Mouse (Mus musculus): ENCODE results near the gene Coro7.
"Not testable (repeated sequence)": the region's sequence is repeated elsewhere in the genome, so short reads cannot be mapped to it uniquely, and the experiment has no call there.

Gene Coro7

DNA sequence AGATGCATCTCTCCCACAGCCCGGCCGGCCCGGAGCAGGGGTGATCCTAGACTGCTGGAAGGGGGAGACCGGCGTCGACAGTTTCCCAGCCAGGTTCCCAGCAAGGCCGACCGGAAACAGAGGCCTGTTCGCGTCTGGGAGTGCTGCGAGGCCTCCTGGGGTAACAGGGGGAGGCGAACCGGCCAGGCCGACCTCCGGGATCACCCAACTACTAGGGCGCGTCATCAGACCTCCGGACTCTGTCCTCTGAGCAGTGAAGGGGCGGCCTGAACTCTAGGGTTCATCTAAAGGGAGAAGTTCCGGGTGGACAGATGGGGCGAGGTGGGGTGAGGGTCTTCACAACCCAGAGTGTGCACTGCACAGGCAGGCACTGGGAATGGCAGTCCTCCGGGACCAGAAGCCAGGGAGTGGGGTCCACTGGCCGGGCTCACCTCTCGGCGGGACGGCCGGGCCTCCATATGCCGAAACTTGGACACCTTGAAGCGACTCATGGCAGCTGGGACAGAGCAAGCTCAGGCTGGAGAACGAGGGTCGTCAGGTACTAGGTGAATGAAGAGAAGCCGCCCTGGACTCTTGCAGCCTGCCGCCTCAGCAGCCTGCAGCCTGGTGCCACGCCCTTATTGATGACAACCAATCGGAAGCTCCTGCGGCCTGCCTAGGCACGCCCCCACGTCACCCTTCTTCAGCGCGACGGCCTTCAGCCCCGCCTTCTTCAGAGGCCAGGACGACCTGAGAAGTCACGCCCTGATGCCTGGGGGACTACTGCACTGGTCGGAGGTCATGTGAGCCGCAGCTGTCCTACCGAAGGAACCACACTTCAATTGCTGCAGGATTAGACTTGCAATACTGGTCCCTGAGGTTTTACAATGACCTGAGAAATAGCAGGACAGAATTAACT, at the start of gene Coro7:
Gene Coro7, minus strand, starts transcription at position 657 of the 898 bp plus-strand sequence.
- DNase-seq, result peak; percentile 90 to 93

DNA sequence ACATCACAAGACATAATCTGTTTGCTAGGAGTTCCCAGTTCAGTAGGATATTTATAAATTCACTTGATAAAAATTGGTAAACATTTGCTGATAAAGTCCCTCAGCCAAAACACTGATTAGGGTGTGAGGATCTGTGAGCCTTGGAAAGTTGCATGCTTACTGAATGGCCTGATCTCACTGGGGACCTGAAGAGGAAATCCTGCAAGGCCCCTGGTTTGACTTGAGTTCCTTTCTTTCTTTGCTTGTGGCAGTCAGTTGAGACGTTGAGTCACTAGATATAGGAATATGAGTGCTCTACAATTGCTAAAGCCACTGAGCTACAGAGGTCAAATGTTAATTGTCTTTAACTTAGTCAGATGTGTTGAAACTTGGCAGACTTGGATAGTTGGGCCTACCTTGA, 48.4 kb upstream of the Coro7 start:
- no peak for DNase-seq

DNA sequence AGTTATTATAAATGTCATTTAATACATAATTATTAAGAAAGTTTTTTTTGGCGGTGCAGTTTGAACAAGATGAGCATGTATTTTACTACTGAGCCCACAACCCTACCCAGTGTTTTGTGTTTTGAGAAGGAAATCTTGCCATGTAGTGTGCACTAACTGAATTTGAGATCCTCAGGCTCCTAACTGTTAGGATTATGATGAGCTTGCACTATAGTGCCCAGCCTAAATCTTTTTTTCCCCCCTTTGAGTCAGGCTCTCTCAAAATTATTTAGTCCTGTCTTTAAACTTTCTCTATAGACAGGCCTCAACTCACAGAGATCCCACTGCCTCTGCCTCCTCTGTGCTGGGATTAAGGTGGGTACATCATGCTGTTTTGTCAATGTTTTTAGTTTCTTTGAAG, 47.9 kb upstream of the Coro7 start:
- no peak for DNase-seq

DNA sequence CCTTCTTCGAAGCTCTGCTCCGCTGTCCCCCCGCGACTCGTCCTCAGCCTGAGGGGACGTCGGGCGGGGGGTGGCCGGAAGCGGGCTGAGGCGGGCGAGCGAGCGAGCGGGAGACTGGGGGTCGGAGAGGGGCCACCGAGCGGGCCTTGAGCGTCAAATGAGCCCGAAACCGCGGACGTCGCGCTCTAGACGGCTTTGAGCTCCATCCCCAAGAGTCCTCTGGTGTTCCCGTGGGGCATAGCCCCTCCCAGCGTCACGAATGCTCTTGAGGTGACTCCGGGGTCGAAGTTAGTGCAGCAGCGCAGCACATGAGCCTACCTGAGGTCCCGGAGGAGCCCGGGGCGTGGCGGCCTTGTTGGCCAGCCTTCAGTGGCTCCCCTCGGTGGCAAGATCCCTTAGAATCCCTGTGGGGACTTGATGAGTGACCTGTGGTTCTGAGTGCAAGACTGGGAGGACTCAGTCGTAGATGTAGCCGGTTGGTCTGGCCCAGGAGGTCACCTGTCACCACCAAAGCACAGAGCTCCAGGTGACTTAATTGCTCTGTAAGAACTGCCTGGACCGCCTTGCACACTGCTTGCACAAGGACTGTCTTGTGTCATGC, 47.1 kb upstream of the Coro7 start:
- no peak for DNase-seq

DNA sequence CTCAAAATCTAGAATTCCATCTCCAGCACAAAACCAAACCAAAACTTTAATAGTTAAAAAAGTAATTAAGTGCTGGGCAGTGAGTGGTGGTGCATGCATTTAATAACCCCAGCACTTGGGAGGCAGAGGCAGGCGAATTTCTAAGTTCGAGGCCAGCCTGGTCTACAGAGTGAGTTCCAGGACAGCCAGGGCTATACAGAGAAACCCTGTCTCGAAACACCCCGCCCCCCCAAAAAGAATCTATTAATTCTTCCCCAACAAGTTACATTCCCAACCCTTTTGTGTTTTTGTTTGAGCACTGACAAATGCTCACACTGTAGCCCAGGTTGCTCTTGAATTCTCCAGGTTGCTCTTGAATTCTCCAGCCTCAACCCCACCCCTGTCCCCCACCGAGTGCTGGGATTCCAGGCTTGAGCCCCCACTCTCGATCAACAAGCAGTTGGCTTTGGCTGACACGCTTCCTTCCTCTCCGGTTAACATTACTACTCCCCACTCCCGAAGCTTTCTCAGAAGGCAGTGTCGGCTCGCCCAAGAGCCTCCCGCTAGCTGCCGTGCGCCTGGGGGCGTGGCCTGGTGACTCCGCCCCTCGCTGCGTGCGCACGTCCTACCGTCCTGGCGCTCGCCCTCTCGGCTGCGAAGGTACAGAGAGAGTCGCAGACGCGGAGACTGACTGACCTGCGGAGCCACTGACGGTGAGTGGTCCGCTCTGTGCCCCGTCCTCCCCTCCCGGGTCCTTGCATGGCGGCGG, 46.4 kb upstream of the Coro7 start, which contains the start of gene Hmox2:
Gene Hmox2, plus strand, starts transcription at position 582 of the 748 bp plus-strand sequence.
- peak; percentile 91 for DNase-seq

DNA sequence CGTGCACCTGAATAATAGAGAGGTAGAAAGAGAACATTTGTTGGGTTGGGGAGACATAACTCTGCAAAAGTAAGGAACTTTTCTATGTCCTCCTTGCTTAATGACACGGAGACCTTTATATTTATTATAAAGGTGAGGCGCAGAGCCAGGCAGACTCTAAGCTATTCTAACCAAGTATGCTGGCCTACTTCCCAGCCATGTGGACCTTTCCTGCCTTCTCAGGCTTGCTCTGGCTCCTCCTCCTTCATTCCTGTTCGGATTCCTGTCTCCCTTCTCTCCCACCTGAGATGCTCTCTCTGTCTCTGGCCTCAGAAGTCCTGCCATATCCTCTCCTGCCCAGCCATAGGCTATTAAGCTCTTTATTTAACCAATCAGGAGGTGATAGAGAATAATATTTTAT, 45.7 kb upstream of the Coro7 start:
- no peak for DNase-seq

DNA sequence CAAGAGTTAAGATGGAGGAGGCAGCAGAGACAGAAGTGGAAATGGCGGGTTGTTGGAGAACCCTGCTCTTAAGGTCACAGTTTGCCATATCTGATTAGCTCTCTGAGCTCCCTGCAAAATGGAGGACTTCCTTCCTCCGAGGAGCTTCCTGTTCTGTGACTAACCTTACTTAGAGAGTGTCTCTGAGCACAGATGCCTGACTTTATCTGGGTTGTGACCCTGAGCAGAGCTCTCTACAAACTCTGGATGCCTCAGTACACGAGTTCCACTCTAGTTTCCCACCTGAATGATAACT, 43.3 kb upstream of the Coro7 start:
- no peak for DNase-seq

DNA sequence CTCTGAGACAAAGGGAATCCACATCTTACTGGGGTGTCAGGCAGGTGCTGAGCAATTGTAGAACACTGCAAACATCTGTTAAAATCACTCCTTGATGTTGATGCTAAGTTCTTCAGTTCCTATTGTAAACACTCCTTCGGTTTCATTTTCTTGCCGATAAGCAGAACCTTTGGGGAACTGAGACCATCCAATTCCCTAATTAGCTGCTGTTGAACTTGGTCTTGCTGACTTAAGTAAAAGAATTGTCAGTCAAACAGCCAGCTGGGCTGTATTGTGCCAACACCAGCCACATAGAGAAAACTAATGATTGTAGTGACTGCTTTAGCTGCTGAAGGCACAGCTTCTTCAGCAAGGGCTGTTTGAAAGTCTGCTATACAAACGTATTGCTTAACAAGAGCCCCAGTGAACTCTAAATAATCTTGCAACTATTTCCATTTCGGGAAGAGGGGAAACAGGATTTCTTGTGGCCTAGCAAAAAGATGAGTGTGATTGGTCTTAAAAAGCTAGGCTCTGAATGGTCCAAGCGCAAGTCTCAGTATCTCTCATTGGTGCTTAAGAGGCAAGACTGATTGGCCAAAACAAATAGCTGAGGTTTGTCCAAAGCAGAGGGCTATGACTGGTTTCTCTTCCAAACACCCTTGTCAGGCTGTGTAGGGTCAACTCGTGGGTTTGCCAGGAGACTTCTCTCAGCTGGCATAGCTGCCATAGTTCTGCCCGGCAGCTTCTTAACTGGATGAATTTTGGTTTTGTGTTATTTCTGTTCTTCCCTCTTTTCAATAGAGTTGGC, 42.7 kb upstream of the Coro7 start:
- no peak for DNase-seq

DNA sequence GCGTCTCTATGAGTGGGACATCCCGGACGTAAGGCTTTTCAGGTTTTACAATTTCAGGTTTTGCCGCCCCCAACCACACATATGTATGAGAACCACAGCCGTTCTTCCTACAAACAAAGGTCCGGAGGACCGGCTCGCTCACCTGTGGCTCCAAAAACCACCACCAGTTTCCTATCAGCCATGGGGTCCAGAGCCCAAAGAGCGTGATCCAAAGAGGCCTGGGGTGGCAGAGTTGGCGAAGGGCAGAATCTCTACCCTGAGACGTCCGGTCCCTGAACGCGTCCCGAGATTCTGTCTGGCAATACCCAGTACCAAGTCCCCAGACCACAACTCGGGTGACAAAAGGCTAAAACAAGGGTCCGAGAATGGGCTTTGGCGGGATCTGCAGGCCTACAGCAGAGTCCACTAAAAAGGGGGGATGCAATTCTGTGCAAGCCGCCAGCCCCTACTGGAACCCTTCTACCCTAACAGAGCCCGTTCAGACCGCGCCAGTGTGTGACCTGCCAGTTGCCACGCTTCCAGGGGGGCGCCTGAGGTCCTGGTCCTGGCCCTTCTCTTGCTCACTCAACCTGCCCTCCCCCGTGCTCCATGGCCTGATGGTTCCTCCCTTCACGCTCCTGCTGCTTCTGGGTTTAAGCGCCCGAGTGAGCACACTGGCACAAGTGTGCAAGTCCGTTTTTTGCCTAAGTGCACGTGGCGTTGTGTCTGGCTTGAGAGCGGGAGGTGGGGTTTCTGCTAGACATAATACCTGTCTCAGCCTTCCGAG, 39.4 kb upstream of the Coro7 start, which contains the start of gene Nmral1:
Gene Nmral1, minus strand, starts transcription at position 604 of the 766 bp plus-strand sequence.
- peak; percentile 36 to 61 for DNase-seq

DNA sequence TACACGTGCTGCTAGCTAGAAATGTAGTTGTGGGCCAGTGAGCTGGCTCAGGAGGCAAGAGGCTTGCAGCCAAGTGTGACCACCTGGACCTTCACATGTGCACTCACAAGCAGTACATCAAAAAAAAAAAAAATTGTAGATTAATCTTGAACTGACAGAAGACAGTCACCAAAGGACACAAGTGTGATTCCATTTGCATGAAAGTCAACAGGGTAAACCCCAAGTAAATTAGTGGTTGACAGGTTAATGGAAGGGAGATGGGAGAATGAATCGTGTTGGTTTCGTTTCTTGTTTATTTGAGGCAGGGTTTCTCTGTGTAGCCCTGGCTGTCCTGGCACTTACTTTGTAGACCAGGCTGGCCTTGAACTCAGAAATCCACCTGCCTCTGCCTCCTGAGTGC, 38.3 kb upstream of the Coro7 start:
- DNase-seq, result no peak

DNA sequence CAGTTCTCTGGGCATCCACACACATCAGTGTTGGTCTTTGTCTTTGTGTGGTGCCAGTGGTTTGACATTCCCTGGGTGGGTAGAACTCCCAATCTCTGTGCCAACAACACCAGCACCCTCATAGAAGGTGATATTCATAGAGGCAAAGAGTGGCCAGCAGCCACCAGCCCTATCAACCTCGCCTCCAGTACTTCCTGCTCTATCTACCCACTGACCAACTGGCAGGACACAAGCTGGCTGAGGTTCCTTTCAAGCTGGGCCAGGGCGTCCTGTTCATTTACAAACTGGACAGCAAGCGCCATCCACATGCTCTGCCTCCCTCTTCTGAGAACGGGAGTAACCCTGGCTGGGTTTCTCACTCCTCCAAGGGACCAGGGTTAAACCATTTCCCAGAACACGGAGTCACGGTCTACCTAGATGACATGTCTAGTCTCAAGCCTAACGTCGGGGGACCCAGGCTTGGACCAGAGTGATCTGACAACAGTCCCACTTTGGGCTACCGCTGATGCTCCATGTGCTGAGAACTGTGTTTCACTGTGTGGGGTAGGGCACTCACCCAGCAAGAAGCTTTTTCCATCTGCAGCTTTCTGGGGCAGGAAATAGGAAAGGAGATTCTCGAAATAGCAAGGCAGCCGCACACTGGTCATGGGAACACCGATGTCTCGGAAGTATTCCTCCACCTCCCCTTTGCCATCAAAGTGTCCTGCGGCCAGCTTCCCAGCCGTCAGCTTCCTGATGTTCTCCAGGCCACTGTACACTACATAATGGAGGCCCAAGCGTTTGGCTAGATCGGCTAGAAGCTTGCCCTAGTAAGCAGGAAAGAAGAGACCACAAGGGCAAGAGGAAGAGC, 34.5 kb upstream of the Coro7 start:
- DNase-seq, result no peak

DNA sequence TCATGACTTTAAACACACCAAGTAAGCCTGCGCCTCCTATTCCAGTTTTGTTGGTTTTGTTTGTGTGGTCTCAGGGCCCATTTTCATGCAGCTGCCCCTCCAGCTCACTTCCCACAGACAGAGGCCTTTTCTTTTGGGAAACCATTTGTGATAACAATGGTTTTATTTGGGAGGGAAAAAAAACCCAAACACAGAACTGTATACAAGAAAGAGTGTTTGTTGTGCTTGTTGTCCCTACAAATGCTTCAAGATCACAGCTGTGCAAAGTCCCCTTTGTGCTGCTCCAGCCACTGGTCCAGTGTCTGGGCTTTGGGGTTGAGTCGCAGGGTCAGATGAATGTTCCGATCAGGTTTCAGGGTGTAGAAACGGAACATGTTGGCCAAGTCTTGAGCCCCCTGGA, 31.6 kb upstream of the Coro7 start:
- no peak for DNase-seq

DNA sequence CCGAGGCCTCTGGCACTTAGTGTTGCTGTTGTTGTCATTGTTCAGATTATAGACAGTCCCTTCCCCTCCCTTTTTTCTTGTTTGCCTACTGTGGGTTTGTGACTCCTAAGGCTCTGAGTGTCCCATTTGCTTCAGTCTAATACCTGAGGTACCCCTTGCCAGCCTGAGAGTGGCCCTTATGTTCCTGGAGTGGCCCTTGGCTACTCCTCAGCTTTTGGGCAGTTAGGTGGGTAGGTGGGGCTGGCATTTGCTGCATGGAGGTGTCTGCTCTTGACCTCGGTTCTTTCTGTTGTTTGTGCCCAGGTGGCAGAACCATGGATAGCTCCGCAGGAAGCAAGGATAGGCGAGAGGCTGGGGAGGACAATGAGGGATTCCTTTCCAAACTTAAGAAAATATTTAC, 26.0 kb upstream of the Coro7 start:
- no peak for DNase-seq

DNA sequence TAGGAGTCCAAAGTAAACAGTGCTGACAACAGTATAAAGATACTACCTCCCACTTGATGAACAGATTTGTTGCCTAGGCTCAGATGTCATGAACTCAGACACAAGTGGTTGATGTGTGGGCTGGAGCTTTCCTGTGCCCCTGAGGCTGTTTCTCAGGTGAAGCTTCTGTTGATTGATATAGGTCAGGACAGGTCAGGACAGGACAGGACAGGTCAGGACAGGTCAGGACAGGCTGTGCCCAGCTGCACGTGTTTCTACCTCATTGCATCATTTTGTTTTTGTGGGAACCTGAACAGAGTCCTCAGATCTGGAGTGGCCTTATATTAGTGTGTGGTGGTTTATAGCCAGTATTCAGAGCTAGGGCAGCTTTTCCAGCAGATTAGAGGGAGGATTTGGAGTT, 23.1 kb upstream of the Coro7 start:
- DNase-seq, result no peak

DNA sequence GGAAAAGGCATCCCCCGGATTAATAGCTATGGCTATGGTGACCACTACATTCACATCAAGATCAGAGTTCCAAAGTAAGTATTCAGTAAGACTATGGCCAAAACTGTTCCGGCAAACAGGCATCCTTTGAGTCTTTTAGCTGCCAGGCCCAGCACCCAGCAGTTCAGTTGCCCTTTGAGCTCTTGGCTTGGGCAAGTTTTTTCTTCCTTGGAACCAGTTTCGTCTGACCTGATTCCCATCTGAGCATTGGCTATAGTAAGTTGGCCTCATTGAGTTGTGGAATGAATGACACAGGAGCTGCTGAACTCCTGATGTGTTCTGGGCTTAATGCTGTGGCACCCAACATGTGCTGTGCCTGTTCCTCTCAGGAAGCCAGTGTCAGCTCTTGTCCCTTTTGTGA, 21.6 kb upstream of the Coro7 start:
- DNase-seq, result no peak

DNA sequence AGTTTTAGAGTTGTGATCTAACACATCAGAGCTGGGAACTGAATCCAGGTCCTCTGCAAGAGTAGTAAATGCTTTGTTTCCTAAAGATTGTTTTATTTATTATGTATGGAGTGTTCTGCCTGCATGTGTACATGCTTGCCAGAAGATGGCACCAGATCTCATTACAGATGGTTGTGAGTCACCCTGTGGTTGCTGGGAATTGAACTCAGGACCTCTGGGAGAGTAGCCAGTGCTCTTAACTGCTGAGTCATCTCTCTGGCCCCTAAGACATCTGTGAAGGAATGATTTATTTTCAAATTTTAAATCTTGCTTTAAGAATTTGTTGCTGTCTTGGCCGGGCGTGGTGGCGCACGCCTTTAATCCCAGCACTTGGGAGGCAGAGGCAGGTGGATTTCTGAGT, 9.8 kb upstream of the Coro7 start:
- DNase-seq, result not testable (repeated sequence)

DNA sequence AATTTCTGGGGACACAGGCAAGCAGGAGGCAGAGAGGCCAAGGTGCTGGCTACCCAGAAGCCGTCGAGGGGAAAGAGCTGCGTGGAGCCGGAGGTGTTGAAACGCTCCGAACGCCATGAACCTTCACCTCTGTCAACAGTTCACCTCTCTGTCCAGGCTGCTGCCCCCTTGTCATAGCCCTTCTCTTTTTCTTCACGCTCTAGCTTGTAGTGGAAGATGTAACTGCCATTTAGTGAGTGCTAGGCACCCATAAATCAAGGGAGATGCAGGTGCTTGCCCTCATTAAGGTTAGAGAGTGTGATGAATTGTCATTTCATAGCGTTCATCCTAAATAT, 4.8 kb upstream of the Coro7 start:
- no peak for DNase-seq

DNA sequence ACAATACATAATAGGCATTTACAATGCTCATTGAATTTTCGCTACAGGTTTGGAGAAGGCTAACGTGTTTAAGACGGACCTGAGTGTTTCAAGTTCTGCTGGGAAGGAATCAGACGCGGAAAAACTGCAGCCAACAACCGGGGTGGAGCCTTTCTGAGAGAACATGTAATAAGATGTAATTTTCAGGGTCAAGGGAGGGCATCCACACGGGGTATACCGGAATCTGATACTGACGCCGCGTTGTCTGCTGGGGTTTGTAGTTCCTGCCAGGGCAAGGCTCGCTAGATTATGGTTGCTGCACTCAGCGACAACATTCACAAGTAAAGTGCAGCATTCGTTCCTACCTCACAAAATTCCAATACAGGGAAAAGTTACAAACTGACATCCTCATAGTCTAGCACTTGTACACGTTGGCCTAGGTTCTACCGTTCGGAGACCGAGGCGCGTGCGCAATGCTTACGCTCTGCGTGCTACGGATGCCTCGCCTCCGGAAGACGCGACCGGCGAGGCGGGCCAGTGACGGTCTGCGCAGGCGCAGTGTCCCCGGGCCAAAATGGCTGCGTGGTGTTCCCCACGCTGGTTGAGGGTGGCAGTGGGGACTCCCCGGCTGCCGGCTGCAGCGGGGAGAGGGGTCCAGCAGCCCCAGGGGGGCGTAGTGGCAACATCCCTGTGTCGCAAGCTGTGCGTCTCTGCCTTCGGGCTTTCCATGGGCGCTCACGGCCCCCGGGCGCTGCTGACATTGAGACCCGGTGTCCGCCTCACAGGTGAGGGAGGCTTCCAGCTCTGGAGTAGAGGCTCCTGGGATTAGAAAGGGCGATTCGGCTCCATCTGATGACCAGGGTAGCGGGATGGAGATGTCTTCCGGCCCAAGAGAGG, 4.2 kb upstream of the Coro7 start:
- DNase-seq, result peak; percentile 93 to 94

DNA sequence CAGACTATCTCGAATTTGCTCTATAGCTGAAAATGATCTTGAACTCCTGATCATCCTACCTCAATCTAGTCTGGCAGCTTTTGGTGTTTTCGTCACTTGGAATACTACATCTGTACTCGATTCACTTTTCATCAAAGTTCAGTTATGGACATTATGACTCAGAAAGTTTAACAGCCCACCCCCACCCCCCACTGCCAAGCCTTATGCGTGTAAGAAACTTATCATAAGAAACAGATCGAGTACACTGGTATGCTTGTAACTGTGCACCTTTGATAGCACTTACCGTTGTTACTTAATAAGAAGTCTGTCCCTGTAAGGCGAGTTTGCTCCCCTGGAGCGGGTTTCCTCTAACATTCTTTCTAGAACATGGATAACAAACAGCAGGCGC, 3.6 kb upstream of the Coro7 start:
- DNase-seq, result no peak

DNA sequence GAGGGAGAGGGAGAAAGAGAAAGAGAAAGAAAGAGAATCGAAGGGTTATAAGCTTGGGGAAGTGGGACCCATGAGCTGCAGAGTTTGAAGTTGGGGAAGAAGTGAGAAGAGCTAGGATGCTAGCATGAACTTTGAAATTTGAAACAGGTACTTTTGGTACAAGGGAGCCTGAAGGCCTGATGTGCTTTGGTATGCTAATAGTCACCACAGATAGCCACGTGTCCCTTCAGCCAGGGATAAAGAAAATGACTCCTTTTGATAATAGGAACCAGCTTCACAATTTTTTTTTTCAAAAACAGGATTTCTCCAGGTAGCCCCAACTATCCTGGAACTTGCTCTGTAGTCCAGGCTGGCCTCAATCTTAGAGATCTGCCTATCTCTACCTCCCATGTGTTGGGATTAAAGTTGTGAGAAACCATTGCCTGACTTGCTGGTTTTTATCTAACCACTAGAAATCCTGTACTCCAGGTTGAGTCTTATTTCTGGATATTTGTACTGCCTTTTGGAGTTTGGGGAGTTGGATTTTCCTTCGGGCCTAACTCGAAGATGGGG, 3.1 kb upstream of the Coro7 start:
- no peak for DNase-seq

Data from thymus, adult 18-20 months (tissue).